Mouse (Mus musculus) bone marrow, adult 2 months (tissue): Measurements from ENCODE around the gene Megf6.

Source experiments
- CTCF ChIP-seq: fragments of 200-500 bp; IDR thresholded peaks from 2 replicates; pipeline ENCODE4 v1.5.1; 2011; ENCODE audit warnings: low read length, control low read depth; ENCODE audit not compliant: control insufficient read depth, insufficient read depth
- POLR2A ChIP-seq: fragments of 200-500 bp; IDR thresholded peaks from 2 replicates; pipeline ENCODE4 v1.6.1; 2011; ENCODE audit warnings: low read depth, mild to moderate bottlenecking, control low read depth, low read length, borderline replicate concordance; ENCODE audit not compliant: control insufficient read depth

GRCm38 (mm10) chr4:154312935-154313621, 142.5 kb downstream of the Megf6 start:
- TF ChIP-seq POLR2A = no peak
- no peak for TF ChIP-seq CTCF
